Mouse (Mus musculus) urinary bladder, postnatal 36 days (tissue): ENCODE measurements around the gene Fem1b.
A peak's percentile ranks its signal among the peaks of the same experiment; 100 is the strongest.
"Not testable (repeated sequence)": the region's sequence is repeated elsewhere in the genome, so short reads cannot be mapped to it uniquely, and the experiment has no call there.

ENCODE experiments used
- DNase-seq, 2 experiments: peaks; one replicate each; pipeline ENCODE4 v3.0.0; 2022; ENCODE audit warnings: low spot score in 2 of 2, mixed read lengths in 1 of 2

The Fem1b gene

DNA sequence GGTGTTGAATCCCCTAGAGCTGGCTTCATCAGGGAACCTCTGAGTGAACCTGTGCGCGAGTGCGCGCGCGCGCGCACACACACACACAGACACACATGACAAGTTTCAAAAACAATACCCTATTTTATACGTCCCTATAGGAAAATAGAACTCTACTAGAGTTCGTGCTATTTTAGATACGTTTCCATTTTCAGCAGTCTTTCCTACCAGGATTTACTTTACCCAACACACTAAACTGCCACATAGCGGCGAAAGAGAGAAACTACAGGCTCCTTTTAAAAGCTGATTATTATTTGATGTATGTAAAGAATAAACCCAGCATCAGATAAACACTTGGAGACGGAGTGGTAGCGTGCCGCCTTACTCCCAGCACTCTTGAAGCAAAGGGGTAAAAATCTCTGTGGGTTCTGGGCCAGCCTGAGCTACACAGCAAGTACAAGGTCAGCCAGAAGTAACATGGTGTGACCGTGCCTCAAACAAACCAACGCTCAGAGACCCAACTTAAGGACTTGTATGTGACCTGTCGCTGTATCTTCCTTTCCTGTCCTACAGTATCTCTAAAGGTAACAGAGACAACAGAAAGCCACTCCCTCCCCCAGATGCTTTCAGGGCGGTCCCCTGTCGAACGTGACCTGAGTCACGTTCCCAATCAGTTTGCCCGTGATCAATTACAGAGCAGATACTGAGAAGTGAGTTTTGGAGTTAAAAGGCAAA, 16.4 kb upstream of the Fem1b start:
- DNase-seq = no peak

- DNase-seq = no peak
Measured at GRCm38 (mm10) chr9:62826456-62826855, 14.7 kb upstream of the Fem1b start.

GRCm38 (mm10) chr9:62825791-62826393, 14.2 kb upstream of the Fem1b start:
- no peak for DNase-seq

DNA sequence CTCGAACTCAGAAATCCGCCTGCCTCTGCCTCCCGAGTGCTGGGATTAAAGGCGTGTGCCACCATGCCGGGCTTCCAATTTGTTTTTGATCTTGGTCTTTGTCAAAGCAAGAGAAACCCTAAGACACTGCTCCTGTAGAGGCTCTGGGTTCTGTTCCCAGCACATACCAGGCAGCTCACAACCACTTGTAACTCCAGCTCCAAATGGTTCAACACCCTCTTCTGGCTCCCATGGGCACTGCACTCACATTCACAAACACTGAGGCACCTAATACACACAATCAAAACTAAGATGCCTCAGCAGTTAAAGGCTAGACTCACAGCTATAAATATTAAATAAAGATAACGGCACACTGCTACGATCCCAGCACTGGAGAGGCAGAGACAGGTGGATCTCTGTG, 10.1 kb upstream of the Fem1b start:
- DNase-seq = no peak

DNA sequence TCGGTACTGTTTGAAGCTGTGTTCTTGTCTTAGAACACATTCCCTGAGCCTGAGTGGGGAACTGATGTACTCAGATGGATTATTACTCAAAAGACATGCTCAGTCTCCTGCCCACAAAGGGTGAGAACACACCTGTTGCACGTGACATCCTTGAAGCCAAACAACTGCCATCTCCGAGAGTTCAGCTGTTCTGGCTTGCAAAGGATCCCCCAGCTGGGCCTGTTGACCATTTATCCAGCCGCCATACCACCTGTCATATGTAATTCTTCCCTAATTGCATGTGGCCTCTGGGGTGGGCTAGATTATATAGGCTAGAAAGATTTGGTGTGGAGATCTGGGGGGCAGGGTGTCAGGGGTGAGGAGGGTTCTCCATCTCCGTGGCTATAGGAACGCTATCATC, 9.1 kb upstream of the Fem1b start:
- DNase-seq = no peak

- DNase-seq = not testable (repeated sequence)
Measured at GRCm38 (mm10) chr9:62819910-62820309, 8.2 kb upstream of the Fem1b start.

- no peak for DNase-seq
Measured at GRCm38 (mm10) chr9:62819494-62819893, 7.8 kb upstream of the Fem1b start.

- peak; percentile 66 for DNase-seq
Measured at GRCm38 (mm10) chr9:62817828-62818614, 6.3 kb upstream of the Fem1b start.

DNA sequence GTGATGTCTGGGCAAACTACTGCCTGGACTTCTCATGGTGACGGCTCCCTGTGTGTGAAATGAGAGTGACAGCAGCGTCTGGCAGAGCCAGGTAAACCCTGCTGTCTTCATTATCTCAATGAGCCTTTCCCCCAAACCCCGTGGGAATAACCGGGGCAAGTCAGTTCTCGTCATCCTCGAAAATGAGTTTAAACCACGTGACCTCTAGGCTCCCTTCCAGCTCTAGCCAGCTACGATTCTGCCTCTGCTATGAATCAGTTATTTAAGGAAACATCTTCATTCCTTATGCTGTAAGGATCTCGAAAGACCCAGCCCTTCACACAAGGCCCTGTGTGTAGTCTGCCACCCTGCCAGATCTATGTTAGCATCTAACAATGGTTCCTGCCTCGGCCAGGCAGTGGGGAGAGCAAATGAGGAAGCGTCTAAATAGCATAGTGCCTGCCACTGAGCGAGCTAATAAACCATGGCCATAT, 5.4 kb upstream of the Fem1b start:
- peak; percentile 52 to 64 for DNase-seq

GRCm38 (mm10) chr9:62816323-62817098, 4.8 kb upstream of the Fem1b start:
- no peak for DNase-seq

GRCm38 (mm10) chr9:62814751-62815150, 3.0 kb upstream of the Fem1b start:
- DNase-seq = no peak

DNA sequence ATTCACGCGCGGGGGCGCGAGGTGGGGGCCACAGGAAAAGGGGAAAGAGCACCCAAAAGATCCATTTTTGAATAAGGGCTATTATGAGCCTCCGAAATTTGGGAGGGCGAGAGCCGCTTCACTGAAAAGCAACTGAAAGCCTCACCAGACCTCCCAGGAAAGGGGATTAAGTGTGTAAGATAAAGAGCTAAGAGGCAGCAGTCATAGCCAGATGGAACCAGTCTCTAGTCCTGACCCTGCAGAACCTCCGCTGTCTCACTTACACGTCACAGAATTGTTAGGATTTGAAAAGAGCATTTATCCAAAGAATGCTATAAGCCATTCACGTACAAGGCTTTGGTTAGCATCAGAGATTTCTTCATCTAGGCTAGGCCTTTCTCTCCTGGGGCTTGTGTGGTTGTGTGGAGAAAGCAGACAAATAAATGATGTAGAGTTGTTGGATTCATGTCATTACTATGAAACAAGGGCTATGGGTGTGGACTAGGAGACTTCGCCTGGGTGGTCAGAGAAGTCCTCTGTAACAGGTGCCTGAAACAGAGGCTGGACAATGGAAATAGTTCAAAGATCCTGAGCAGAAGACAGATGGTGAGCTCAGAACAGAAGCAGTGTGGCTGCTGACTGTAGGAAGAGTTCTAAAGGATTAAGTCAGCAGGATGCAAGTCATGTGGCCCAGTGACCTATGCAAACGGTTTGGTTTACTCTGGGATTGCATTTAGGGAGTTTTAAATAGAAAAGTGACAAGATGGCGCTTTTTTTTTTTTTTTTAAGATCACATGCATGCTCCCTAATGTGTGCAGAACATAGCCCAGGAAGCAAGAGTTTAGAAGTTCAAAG, 699 bp upstream of the Fem1b start:
- DNase-seq = no peak

DNA sequence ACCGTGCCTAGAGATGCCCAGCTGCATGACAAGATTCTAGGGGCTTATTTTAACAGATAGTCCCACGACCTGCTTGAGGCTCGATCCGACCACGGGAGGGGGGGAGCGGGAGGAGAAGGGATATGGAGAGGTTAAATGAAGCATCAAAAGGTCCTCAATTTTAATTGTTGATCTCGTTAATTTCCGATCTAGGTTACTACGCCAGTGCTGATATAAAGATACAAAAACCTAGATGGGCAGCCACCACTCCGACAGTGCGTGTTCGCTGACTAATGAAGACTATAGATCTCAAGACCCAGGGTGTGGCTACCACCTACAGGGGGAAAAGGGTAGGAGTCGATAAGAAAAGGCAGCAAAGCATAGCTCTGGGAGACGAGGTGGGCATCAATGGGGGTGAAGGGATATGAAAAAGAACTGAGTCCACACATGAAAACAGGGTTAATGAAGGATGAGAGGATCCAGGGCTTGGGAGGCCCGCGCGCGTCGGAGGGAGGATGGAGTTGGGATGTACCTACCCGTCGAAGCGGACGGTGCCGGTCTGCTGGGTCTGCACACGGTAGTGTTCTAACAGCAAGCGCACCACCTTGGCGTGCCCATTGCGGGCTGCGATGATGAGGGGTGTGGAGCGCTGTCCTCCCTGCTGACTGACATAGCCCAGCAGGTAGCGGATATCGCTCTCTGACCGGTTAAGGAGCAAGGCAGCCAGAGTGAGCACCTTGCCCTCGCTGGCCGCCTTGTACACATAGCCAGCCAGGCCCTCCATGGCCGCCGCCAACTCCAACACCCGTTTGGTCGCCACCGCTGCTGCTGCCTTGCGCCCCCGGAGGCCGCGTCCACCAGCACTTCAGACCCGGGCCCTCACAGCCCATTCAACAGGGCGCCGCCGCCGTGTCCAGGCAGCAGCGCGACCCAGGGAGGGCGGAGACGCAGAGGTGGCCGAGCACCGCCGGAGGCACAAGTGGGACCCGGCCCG, 905 bp downstream of the Fem1b start:
- no peak for DNase-seq

DNA sequence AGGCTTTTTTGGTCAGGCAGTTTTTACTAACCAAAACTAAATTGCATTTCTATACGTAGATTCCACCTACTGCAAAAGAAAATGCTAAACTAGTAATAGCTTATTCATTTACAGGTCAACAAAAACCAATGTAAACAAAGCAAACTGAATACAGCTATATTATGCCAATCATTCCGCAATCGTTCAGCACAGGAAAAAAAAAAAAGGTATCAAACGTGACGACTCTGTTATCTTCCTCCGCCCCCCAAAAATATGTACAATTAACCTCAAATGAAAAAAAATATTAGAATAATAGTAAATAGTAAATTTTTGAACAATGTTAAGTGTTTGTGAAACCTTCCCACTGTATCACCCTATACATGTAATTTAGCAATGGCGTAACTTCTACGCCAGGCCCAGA, 1.6 kb downstream of the Fem1b start:
- DNase-seq = no peak

DNA sequence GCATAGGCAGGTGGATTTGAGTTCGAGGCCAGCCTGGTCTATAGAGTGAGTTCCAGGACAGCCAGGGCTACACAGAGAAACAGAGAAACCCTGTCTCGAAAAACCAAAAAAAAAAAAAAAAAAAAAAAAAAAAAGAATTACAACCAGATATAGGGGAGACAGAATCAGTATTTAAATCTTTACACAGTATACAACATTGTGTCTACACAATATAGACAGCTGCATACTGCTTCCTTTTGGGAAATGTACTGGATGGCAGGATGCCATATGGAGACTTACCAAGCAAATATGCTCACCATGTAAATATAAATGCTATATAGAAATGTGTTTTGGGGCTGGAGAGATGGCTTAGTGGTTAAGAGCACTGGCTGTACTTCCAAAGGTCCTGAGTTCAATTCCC, 12.5 kb downstream of the Fem1b start:
- not testable (repeated sequence) for DNase-seq

DNA sequence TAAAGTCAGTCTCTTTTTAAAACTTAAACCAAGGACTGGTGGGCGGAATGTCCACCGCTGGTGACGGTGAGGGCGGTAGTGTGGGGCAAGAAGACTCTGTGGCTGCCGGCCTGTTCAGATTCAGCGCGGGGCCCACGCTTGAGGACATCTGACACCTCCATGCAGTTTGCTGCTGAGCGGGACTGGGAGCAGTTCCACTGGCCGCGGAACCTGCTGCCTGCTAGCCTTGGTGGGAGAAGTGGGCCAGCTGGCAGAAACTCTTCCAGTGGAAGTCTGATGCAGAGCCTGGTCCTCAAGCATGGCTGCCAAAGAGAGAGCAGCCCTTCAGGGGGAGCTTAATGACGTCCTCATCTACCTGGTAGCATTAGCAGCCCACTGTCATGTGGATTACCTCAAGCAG, 21.9 kb downstream of the Fem1b start:
- no peak for DNase-seq

GRCm38 (mm10) chr9:62786721-62787120, 25.0 kb downstream of the Fem1b start:
- DNase-seq = no peak

- DNase-seq = no peak
Measured at GRCm38 (mm10) chr9:62784233-62784632, 27.5 kb downstream of the Fem1b start.

DNA sequence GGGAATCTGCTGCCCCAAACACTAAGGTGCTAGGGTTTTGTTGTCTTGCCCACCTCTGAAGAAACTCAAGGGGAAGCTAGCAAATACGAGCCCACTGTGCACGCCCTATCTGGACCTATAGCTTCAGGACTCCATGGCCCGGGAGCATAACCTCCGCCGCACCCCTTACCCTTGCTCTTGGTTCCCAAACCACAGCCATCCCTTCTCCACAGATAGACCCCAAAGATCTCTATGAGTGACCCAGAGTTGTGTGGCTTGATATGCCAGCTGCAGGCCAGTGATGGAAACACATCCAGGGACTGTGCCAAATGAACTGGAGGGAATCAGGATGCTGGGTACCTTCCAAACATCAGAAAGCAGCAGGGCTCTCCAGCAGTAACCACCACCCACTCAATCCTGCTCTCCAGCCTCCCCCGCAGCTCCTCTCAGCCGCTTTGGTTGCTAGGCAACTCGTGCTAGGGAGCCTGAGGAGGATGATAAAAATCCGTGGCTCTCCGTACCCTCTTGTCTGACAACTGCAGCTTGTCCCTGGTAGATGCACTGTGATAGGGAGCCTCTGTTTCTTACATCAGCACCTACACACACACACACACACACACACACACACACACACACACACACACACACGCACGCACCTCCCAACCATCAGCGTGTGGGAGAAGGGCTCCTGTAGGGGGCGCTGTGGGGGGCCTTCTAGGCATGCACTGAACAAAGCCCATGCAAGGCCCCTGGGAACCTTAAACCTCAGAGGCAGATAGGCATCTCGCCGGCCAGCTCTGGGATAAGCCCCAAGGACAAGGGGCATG, 28.6 kb downstream of the Fem1b start:
- no peak for DNase-seq
